Mouse (Mus musculus): Measurements from ENCODE around the gene Ypel2.

GRCm38 (mm10) chr11:86962362-86962761 is 31.1 kb downstream of the Ypel2 start:
- TF ChIP-seq BHLHE40 (IDR thresholded peaks at IDR 0.05; ENCODE audit: borderline replicate concordance, low read depth, low read length): no peak
- no peak for TF ChIP-seq ZKSCAN1 (IDR thresholded peaks at IDR 0.05; ENCODE audit: low read depth, low read length)
- TF ChIP-seq CTCF (IDR thresholded peaks at IDR 0.05 in 2 of 3, conservative IDR thresholded peaks at IDR 0.05 in 1 of 3; ENCODE audit: control insufficient read depth in 1 of 3, insufficient read depth in 1 of 3, low read depth in 2 of 3, low read length in 3 of 3, poor library complexity in 1 of 3, severe bottlenecking in 1 of 3): no peak
- no peak for TF ChIP-seq MAZ (IDR thresholded peaks at IDR 0.05; ENCODE audit: low read depth, low read length)
- no peak for TF ChIP-seq NELFE (IDR thresholded peaks at IDR 0.05; ENCODE audit: low read depth, low read length)
- TF ChIP-seq HCFC1 (IDR thresholded peaks at IDR 0.05; ENCODE audit: low read depth, low read length): no peak
- TF ChIP-seq POLR2AphosphoS5 (IDR thresholded peaks at IDR 0.05; ENCODE audit: borderline replicate concordance, low read depth, low read length): no peak
- TF ChIP-seq TAL1 (IDR thresholded peaks at IDR 0.05; ENCODE audit: low read length): no peak
- no peak for TF ChIP-seq CHD2 (IDR thresholded peaks at IDR 0.05; ENCODE audit: low read length)
